Mouse (Mus musculus): ENCODE results near the gene Metrnl.

The Metrnl gene

GRCm38 (mm10) chr11:121685491-121686001 lies 15.8 kb upstream of the Metrnl start:
- DNase-seq (ENCODE audit: low spot score in 2 of 2) = no peak

- no peak for DNase-seq (ENCODE audit: low spot score in 2 of 2)
Observed at GRCm38 (mm10) chr11:121686091-121686490, 15.3 kb upstream of the Metrnl start.

GRCm38 (mm10) chr11:121686674-121687073 lies 14.7 kb upstream of the Metrnl start:
- DNase-seq (ENCODE audit: low spot score in 2 of 2) = no peak

- DNase-seq (ENCODE audit: low spot score in 2 of 2) = no peak
Observed at GRCm38 (mm10) chr11:121688024-121688423, 13.3 kb upstream of the Metrnl start.

- no peak for DNase-seq (ENCODE audit: low spot score in 2 of 2)
Observed at GRCm38 (mm10) chr11:121695304-121696064, 5.9 kb upstream of the Metrnl start.

- DNase-seq (ENCODE audit: low spot score in 2 of 2) = no peak
Observed at GRCm38 (mm10) chr11:121697271-121697670, 4.1 kb upstream of the Metrnl start.

- no peak for DNase-seq (ENCODE audit: low spot score in 2 of 2)
Observed at GRCm38 (mm10) chr11:121698381-121698955, 2.9 kb upstream of the Metrnl start.

GRCm38 (mm10) chr11:121702111-121702894 lies 959 bp downstream of the Metrnl start:
- DNase-seq (ENCODE audit: low spot score in 2 of 2) = peak; percentile 95

GRCm38 (mm10) chr11:121702895-121703618 lies 1.7 kb downstream of the Metrnl start:
- peak; percentile 56 to 70 for DNase-seq (ENCODE audit: low spot score in 2 of 2)

GRCm38 (mm10) chr11:121703619-121704215 lies 2.4 kb downstream of the Metrnl start:
- peak in 1 of 2 experiments; percentile 20 for DNase-seq (ENCODE audit: low spot score in 2 of 2)

GRCm38 (mm10) chr11:121706521-121707005 lies 5.2 kb downstream of the Metrnl start:
- DNase-seq (ENCODE audit: low spot score in 2 of 2) = no peak

GRCm38 (mm10) chr11:121709278-121709677 lies 7.9 kb downstream of the Metrnl start:
- no peak for DNase-seq (ENCODE audit: low spot score in 2 of 2)

- DNase-seq (ENCODE audit: low spot score in 2 of 2) = no peak
Observed at GRCm38 (mm10) chr11:121710245-121710644, 8.9 kb downstream of the Metrnl start.

GRCm38 (mm10) chr11:121712987-121713386 lies 11.6 kb downstream of the Metrnl start:
- DNase-seq (ENCODE audit: low spot score in 2 of 2) = peak in 1 of 2 experiments; percentile 54

GRCm38 (mm10) chr11:121713569-121713968 lies 12.2 kb downstream of the Metrnl start:
- DNase-seq (ENCODE audit: low spot score in 2 of 2) = no peak

- DNase-seq (ENCODE audit: low spot score in 2 of 2) = no peak
Observed at GRCm38 (mm10) chr11:121714745-121715485, 13.6 kb downstream of the Metrnl start.

- DNase-seq (ENCODE audit: low spot score in 2 of 2) = peak; percentile 68 to 79
Observed at GRCm38 (mm10) chr11:121717724-121718123, 16.4 kb downstream of the Metrnl start.

- no peak for DNase-seq (ENCODE audit: low spot score in 2 of 2)
Observed at GRCm38 (mm10) chr11:121720752-121721151, 19.4 kb downstream of the Metrnl start.

GRCm38 (mm10) chr11:121722434-121722833 lies 21.1 kb downstream of the Metrnl start:
- DNase-seq (ENCODE audit: low spot score in 2 of 2) = no peak

GRCm38 (mm10) chr11:121726625-121727024 lies 25.3 kb downstream of the Metrnl start:
- no peak for DNase-seq (ENCODE audit: low spot score in 2 of 2)
